Mouse (Mus musculus): ENCODE data around the gene Islr.

Islr gene

GRCm38 (mm10) chr9:58196610-58197567, 7.2 kb downstream of the Islr start:
- DNase-seq, result no peak

DNA sequence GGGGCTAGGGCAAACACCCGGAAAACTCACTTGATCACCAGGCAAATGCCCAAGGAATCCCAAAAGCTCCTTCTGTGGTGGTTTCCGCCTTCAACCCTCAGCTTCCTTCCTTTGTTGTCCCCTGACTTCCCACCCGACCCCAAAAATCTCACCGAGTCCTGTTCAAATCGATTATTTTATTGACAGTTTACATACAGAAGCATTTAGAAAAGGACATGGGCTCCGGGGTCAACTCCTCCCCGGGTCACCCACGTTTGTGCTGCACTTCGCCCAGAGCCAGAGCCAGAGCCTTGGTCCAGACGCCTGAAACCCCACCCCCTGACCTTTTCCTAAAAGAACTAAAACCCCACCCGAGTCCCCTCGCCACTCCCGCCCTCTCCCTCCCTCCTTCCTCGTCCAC, 8.0 kb downstream of the Islr start:
- DNase-seq, result no peak

- no peak for DNase-seq
Observed at GRCm38 (mm10) chr9:58195671-58196070, 8.4 kb downstream of the Islr start.

- DNase-seq, result no peak
Observed at GRCm38 (mm10) chr9:58194222-58194621, 9.9 kb downstream of the Islr start.

DNA sequence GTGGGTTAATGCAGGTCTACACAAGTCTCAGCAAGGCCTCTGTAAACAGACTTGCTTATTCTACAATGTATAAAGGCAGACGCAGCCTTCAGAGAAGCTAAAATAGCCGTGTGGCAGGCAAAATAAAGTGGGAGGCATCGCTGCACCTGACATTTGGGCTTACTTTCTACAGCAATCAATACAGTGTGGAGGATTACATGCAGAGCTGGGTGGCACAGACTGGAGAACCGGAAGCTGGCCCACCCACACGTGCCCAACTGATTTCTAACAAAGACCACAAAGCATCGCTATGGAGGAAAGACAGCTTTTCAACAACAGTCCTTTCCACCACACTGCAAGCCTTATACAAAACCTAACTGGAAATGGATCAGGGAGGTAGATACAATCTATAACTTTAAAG, 19.6 kb downstream of the Islr start:
- no peak for DNase-seq

- no peak for DNase-seq
Observed at GRCm38 (mm10) chr9:58179390-58179789, 24.7 kb downstream of the Islr start.

DNA sequence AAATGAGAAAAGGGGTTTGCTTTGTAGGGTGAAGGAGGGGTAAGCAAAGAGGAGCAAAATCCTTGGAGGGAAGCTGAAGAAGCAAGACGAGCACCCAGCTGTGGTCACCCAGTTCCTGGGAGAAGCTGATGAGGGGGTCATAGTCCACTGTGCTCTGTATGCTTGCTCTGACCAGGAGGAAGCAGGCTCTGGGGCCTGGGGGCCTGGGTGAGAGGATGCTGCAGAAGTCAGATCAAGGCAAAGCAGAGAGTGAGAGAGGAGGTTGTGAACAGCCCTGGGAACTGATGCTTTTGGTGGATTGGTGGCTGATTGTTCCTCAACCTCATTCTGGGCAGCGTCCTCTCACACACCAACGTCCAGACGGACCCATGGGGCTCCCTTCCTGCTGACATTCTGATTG, 26.9 kb downstream of the Islr start:
- no peak for DNase-seq

- no peak for DNase-seq
Observed at GRCm38 (mm10) chr9:58175745-58176487, 28.2 kb downstream of the Islr start.

DNA sequence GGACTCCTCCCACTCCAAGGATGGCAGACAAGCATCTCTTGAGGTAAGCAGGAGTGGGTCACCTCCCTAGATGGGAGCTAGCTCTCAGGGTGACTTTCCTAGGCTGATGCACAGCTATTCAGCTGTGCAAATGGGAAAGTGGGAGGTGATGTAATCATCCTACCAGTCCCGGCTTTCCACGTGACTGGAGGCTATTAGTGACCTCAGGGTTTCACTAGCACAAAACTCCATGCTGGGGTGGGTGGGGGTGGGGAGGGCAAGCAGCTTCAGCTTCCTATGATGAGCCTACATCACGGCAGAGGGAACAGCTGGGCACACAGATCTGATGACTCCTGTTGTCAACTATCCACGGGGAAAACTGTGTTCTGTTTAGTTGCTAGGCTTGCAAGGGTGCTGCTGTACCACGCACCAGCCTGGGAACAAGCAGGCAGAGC, 29.3 kb downstream of the Islr start:
- DNase-seq, result no peak

GRCm38 (mm10) chr9:58172863-58173262, 31.2 kb downstream of the Islr start:
- no peak for DNase-seq

GRCm38 (mm10) chr9:58169426-58169825, 34.7 kb downstream of the Islr start:
- no peak for DNase-seq

GRCm38 (mm10) chr9:58168880-58169279, 35.2 kb downstream of the Islr start:
- DNase-seq, result no peak

DNA sequence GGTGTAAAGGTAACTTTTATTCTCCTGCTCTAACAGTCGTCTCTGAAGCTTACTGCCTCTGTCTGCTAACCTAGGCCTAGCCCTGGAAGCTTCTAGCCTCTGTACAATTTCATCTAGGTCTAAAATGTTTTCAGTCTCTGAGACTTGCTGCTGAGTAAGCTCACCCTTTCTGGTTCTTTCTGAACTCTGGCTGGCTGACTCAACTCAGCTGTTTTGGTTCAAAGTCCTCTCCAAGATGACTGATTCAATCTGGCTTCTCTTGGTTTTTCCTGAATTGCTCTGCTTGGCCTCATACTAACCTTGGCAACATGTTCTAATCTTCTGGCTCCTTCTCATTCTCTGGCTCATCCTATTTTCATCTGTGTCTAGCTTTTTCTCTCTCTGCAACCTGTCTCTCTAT, 38.3 kb downstream of the Islr start:
- DNase-seq, result no peak

GRCm38 (mm10) chr9:58163146-58163545, 41.0 kb downstream of the Islr start:
- no peak for DNase-seq

GRCm38 (mm10) chr9:58162173-58162572, 41.9 kb downstream of the Islr start:
- no peak for DNase-seq

DNA sequence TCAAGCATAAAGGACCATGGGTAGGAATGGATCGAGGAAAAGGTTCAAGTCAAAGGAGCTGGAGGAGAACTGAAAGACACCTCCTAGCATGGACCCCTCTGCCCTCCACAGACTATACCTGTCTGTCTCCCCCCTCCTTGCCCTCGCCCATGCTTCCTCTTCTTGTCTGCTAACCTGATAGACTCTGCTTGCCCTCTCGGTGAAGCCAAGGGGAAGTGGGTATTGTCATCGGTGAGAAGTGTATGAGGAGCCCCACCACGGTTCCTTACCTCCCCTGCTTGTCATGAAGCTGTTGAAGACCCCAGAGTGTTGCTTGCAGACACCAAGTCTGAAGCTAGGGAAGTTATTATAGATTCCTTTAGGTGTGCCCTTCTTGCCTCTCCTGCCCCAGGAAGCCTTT, 43.8 kb downstream of the Islr start:
- DNase-seq, result no peak

GRCm38 (mm10) chr9:58159855-58160254, 44.3 kb downstream of the Islr start:
- DNase-seq, result no peak

GRCm38 (mm10) chr9:58158541-58159311, 45.4 kb downstream of the Islr start:
- no peak for DNase-seq

DNA sequence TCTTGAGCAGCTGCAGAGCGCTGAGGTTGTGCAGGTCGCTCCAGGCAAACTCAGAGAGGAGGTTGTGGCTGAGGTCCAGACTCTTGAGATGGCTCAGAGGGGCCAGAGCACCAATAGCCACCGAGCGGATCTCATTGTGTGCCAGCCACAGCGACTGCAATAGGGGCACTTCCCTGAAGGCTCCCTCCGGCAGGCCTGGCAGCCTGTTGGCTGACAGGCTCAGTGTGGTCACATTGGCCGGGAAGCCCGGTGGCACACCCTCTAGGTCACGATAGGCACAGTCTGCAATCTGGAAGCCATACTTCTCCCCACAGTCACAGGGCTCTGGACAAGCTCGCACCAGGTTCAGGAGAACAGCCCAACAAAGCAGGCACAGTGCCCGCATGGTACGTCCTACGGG, 46.3 kb downstream of the Islr start:
- no peak for DNase-seq

- no peak for DNase-seq
Observed at GRCm38 (mm10) chr9:58156819-58157560, 47.1 kb downstream of the Islr start.

- no peak for DNase-seq
Observed at GRCm38 (mm10) chr9:58155366-58155765, 48.7 kb downstream of the Islr start.

- no peak for DNase-seq
Observed at GRCm38 (mm10) chr9:58153095-58153494, 51.0 kb downstream of the Islr start.
